Mouse (Mus musculus) ES-E14 (cell line): ENCODE data around the gene Zfp811. TPM values are rescaled to one million over a fixed set of nuclear protein-coding genes. Genes with fewer than 3 reads are reported as not detected.

ENCODE experiments used
- DNase-seq: peaks from one replicate; pipeline ENCODE4 v3.0.0-alpha.2; 2013; ENCODE audit warnings: low read depth, low spot score
- H3K27ac ChIP-seq: 2 replicates; pipeline ENCODE4 v1.5.1; 2012; ENCODE audit warnings: low read depth, mild to moderate bottlenecking, low read length, moderate library complexity, mixed read lengths; ENCODE audit not compliant: poor library complexity, insufficient read depth, severe bottlenecking
- H3K36me3 ChIP-seq: 2 replicates; pipeline ENCODE4 v1.6.1; 2012; ENCODE audit warnings: mild to moderate bottlenecking, low read length, moderate library complexity, mixed read lengths; ENCODE audit not compliant: control insufficient read depth, poor library complexity, insufficient read depth, severe bottlenecking
- H3K4me1 ChIP-seq, 2 experiments: fragments of 150-350 bp in 1 of 2; sonication (generic) in 1 of 2; 2 replicates each; pipeline ENCODE4 v1.6.1; 2012; ENCODE audit warnings: low read length in 2 of 2, mild to moderate bottlenecking in 1 of 2, mixed read lengths in 1 of 2; ENCODE audit not compliant: control insufficient read depth in 2 of 2, insufficient read depth in 2 of 2, poor library complexity in 1 of 2
- H3K4me3 ChIP-seq, 2 experiments: fragments of 150-350 bp in 1 of 2; sonication (generic) in 1 of 2; 2 replicates each; pipeline ENCODE4 v1.5.1; 2012; ENCODE audit warnings: low read length in 2 of 2, low read depth in 1 of 2, mild to moderate bottlenecking in 1 of 2, mixed read lengths in 1 of 2; ENCODE audit not compliant: insufficient read depth in 1 of 2, poor library complexity in 1 of 2, severe bottlenecking in 1 of 2
- H3K9ac ChIP-seq: 2 replicates; pipeline ENCODE4 v1.6.1; 2012; ENCODE audit warnings: low read depth, mild to moderate bottlenecking, low read length, mixed read lengths; ENCODE audit not compliant: poor library complexity, insufficient read depth, severe bottlenecking
- H3K9me3 ChIP-seq: fragments of 150-350 bp; sonication (generic); 2 replicates; pipeline ENCODE4 v1.6.1; 2012; ENCODE audit warnings: low read depth, mild to moderate bottlenecking, low read length; ENCODE audit not compliant: control insufficient read depth, insufficient read depth
- CHD2 ChIP-seq: IDR thresholded peaks from 2 replicates; pipeline ENCODE4 v1.6.1; 2014; ENCODE audit warnings: mild to moderate bottlenecking, low read depth, low read length, inconsistent platforms
- HCFC1 ChIP-seq: IDR thresholded peaks from 2 replicates; pipeline ENCODE4 v1.6.1; 2012; ENCODE audit warnings: low read length, inconsistent platforms, borderline replicate concordance; ENCODE audit not compliant: insufficient read depth
- MAFK ChIP-seq: IDR thresholded peaks from 2 replicates; pipeline ENCODE4 v1.6.1; 2014; ENCODE audit warnings: mild to moderate bottlenecking, low read depth, low read length, inconsistent platforms; ENCODE audit not compliant: insufficient read depth
- ZC3H11A ChIP-seq: IDR thresholded peaks from 2 replicates; pipeline ENCODE4 v1.6.1; 2012; ENCODE audit warnings: low read depth, mild to moderate bottlenecking, inconsistent platforms, low read length, borderline replicate concordance
- ZNF384 ChIP-seq: IDR thresholded peaks from 2 replicates; pipeline ENCODE4 v1.6.1; 2012; ENCODE audit warnings: low read depth, low read length, inconsistent platforms
- in situ Hi-C, 2 experiments: fragments of 600-800 bp; cut with MboI; formaldehyde crosslinking; loops; one replicate each; pipeline ENCODE4 v1.15.1; 2025; ENCODE audit warnings: low sequenced_read_pairs in 2 of 2, inconsistent platforms in 1 of 2; ENCODE audit not compliant: unreplicated experiment in 2 of 2
- total RNA-seq: library from RNA; depleted of rRNA; stranded (reverse); fragments of 300-350 nt; gene quantifications from 2 replicates; pipeline ENCODE4 v1.2.3, GENCODE M21; 2012

The Zfp811 gene
- total RNA-seq, 1 experiment: 1.6 TPM

DNA sequence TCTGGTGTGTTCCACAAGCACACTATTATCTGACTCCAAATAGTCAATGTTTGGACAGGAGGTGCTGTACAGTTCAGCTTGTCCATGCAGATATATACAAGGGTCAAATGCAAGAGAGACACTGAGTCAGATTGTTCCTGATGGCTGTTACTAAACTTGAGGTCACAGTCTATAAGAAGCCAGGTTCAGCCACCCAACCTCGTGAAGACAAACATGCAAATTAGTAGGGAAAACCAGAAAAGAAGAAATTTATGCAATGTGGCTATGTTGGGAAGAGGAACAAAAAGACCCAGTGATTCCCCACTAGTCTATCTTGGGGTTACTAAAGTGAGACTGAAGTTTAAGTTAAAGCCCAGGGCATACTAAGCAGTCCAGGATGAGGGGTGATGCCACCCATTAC is 917 bp upstream of the Zfp811 start:
- peaks cover 2% of the 10 kb centered on the region; the same call in 1 of the 2 replicates for H3K36me3 ChIP-seq
- in situ Hi-C loops: no loop called here

GRCm38 (mm10) chr17:32808921-32809320 is 810 bp downstream of the Zfp811 start:
- Histone ChIP-seq H3K4me3 (peak overlapping the region in 1 of 2 experiments; percentile 88; a peak in 2 of 4 replicates), H3K4me1 (peaks cover 2 to 6% of the 10 kb centered on the region in 2 experiments; a peak in 2 of 4 replicates), H3K9me3 (no peaks in the 10 kb centered on the region), H3K9ac (no peak overlapping the region), H3K27ac (no peak overlapping the region), H3K36me3 (no peaks in the 10 kb centered on the region)
- in situ Hi-C loops: no loop called here
- no peak for DNase-seq
- TF ChIP-seq ZNF384 (no peak), CHD2 (no peak), ZC3H11A (no peak), HCFC1 (no peak), MAFK (no peak)

More for the DNA sequence above, 917 bp upstream of the Zfp811 start:
- Histone ChIP-seq H3K9me3 (no peaks in the 10 kb centered on the region), H3K4me1 (peaks cover 2 to 8% of the 10 kb centered on the region in 2 experiments; a peak in 2 of 4 replicates), H3K9ac (no peak overlapping the region), H3K4me3 (peak overlapping the region in 1 of 2 experiments; percentile 28; a peak in 2 of 4 replicates), H3K27ac (no peak overlapping the region)
- DNase-seq: no peak
- TF ChIP-seq CHD2 (no peak), MAFK (no peak), HCFC1 (no peak)

DNA sequence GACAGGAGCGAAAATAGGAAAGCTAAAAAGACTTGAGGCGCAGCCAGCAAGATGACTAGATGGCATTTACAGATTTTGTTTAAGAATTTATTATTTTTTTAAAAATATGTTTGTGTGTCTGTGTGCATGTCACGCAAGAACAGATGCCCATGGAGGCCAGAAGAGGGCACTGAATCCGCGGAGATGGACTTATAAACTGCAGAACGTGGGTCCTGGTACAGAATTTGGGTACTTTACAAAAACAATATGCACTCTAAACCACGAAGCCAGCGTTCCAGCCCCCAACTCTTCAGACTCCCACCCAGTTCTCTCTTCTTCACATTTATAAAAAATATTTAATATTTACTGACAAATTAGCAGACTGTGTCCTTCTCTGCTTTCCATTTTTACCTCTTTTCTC is 20.5 kb downstream of the Zfp811 start:
- H3K9ac ChIP-seq: no peak overlapping the region
- DNase-seq: no peak
- no peak for TF ChIP-seq MAFK
- TF ChIP-seq ZNF384: no peak
- TF ChIP-seq CHD2: no peak
- no peak for TF ChIP-seq ZC3H11A
- TF ChIP-seq HCFC1: no peak
- in situ Hi-C loops: no loop called here
- H3K27ac ChIP-seq: no peak overlapping the region
- H3K9me3 ChIP-seq: no peaks in the 10 kb centered on the region
- H3K4me1 ChIP-seq: peaks cover 0 to 3% of the 10 kb centered on the region in 2 experiments; a peak in 3 of 4 replicates
- peaks cover 5% of the 10 kb centered on the region for H3K36me3 ChIP-seq
- no peak overlapping the region for H3K4me3 ChIP-seq

- in situ Hi-C loops: no loop called here
- Histone ChIP-seq H3K4me1 (peaks cover 0 to 3% of the 10 kb centered on the region in 2 experiments; a peak in 3 of 4 replicates), H3K9me3 (no peaks in the 10 kb centered on the region), H3K9ac (peak overlapping the region; percentile 55; the same call in 1 of the 2 replicates), H3K27ac (no peak overlapping the region), H3K4me3 (peak overlapping the region; percentile 78 to 91), H3K36me3 (peaks cover 9% of the 10 kb centered on the region)
- no peak for DNase-seq
- no peak for TF ChIP-seq ZC3H11A
- TF ChIP-seq CHD2: no peak
- no peak for TF ChIP-seq HCFC1
- no peak for TF ChIP-seq MAFK
- TF ChIP-seq ZNF384: no peak
Observed at GRCm38 (mm10) chr17:32788576-32788975, 21.2 kb downstream of the Zfp811 start.

DNA sequence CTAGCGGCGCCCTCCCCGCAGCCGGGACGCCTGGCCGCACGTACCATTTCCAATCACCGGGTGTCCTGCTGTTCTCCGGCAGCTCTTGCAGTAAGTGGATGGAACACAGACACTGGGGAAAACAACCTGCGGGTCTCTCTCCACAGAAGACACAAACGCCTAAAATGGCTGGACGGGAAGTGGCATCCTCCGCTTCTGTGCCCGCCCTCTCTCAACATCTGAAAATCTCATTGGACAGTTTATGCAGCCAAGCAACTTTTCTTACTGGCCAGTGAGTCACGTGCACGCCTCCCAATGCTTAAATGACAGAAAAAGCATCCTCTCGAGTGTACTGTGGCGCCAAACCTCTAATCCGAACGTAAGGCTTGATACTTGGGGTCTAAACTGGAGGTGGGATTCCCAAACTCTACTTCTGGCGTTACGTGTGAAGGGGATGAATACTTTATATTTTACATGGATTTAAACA is 21.6 kb downstream of the Zfp811 start, which contains the start of gene Zfp871:
Gene Zfp871 (minus strand): TSS at position 194 of the 466 bp plus-strand sequence.
- in situ Hi-C loops: no loop called here

More for the DNA sequence above, 21.6 kb downstream of the Zfp811 start, which contains the start of gene Zfp871:
- H3K36me3 ChIP-seq: peaks cover 12% of the 10 kb centered on the region
- no peaks in the 10 kb centered on the region for H3K9me3 ChIP-seq
- H3K4me3 ChIP-seq: peak within 1 kb of the TSS; percentile 78 to 91
- peaks cover 0 to 3% of the 10 kb centered on the region in 2 experiments; a peak in 3 of 4 replicates for H3K4me1 ChIP-seq
- TF ChIP-seq CHD2 (peak; percentile 86), ZC3H11A (no peak)
- DNase-seq: peak; percentile 83
- peak within 1 kb of the TSS; percentile 89 for H3K9ac ChIP-seq
- peak within 1 kb of the TSS; percentile 59; the same call in 1 of the 2 replicates for H3K27ac ChIP-seq
